Mouse (Mus musculus) megakaryocyte, embryonic 14.5 days (primary cell): Measurements from ENCODE around the gene Olfr938. TPM values are rescaled to one million over a fixed set of nuclear protein-coding genes. Genes with fewer than 3 reads are reported as not detected.

Experiments
- H3K27me3 ChIP-seq: replicated peaks from 2 replicates; pipeline ENCODE3; 2012; ENCODE audit warnings: inconsistent platforms
- H3K36me3 ChIP-seq: replicated peaks from 2 replicates; pipeline ENCODE3; 2012; ENCODE audit warnings: low read length, inconsistent platforms, mixed read lengths
- H3K4me1 ChIP-seq: 2 replicates; pipeline ENCODE4 v1.6.1; 2012; ENCODE audit warnings: inconsistent platforms
- H3K4me3 ChIP-seq: replicated peaks from 2 replicates; pipeline ENCODE3; 2012; ENCODE audit warnings: moderate library complexity, mild to moderate bottlenecking, inconsistent platforms
- H3K9me3 ChIP-seq: 2 replicates; pipeline ENCODE4 v1.6.1; 2012; ENCODE audit warnings: inconsistent platforms
- FLI1 ChIP-seq: IDR thresholded peaks from 2 replicates; pipeline ENCODE4 v1.6.1; 2012; ENCODE audit warnings: low read length, inconsistent platforms, mixed read lengths
- GATA1 ChIP-seq: IDR thresholded peaks from 3 replicates; pipeline ENCODE4 v1.6.1; 2012; ENCODE audit warnings: mixed read lengths, low read length, inconsistent platforms, borderline replicate concordance
- polyA plus RNA-seq: library from polyadenylated mRNA; stranded (reverse); fragments of >175 nt; gene quantifications from 2 replicates; pipeline ENCODE4 v1.2.3, GENCODE M21; 2012; ENCODE audit warnings: low replicate concordance; ENCODE audit not compliant: insufficient read depth

The Olfr938 gene
- polyA plus RNA-seq = not detected in 2 replicates

GRCm38 (mm10) chr9:39078787-39079186, at the start of gene Olfr938:
Gene Olfr938, minus strand, starts transcription at chr9:39078887.
- Histone ChIP-seq H3K36me3 (no peaks in the 10 kb centered on the region), H3K4me1 (no peaks in the 10 kb centered on the region), H3K9me3 (peaks cover 17% of the 10 kb centered on the region), H3K27me3 (no peaks in the 10 kb centered on the region), H3K4me3 (no peak within 1 kb of the TSS)
- TF ChIP-seq FLI1 (no peak), GATA1 (no peak)

- TF ChIP-seq GATA1 (no peak), FLI1 (no peak)
- no peaks in the 10 kb centered on the region for H3K27me3 ChIP-seq
- no peaks in the 10 kb centered on the region for H3K4me1 ChIP-seq
- no peaks in the 10 kb centered on the region for H3K9me3 ChIP-seq
- no peaks in the 10 kb centered on the region for H3K36me3 ChIP-seq
- H3K4me3 ChIP-seq = no peak within 1 kb of the TSS
Observed at GRCm38 (mm10) chr9:39127831-39128230, 49.1 kb upstream of the Olfr938 start, which contains the start of gene Olfr27. Gene Olfr27, plus strand, starts transcription at chr9:39128131.

- Histone ChIP-seq H3K9me3 (no peaks in the 10 kb centered on the region), H3K36me3 (no peaks in the 10 kb centered on the region), H3K27me3 (no peaks in the 10 kb centered on the region), H3K4me1 (no peaks in the 10 kb centered on the region), H3K4me3 (no peak overlapping the region)
- TF ChIP-seq FLI1 (no peak), GATA1 (no peak)
Observed at GRCm38 (mm10) chr9:39127326-39127725, 48.6 kb upstream of the Olfr938 start.

- Histone ChIP-seq H3K4me1 (no peaks in the 10 kb centered on the region), H3K27me3 (no peaks in the 10 kb centered on the region), H3K9me3 (0 out of 2 replicates have a peak, but pooled peaks cover 3% of the 10 kb centered on the region), H3K4me3 (no peak within 1 kb of the TSS), H3K36me3 (no peaks in the 10 kb centered on the region)
- TF ChIP-seq GATA1 = no peak
- TF ChIP-seq FLI1 = no peak
Observed at GRCm38 (mm10) chr9:39064851-39065250, 13.8 kb downstream of the Olfr938 start, which contains the start of gene Olfr937. Gene Olfr937, minus strand, starts transcription at chr9:39064951.

Other genes starting within 250 kb of the Olfr938 start
- not detected in 2 replicates for gene Olfr924, start 234.4 kb downstream of the Olfr938 start, polyA plus RNA-seq
- not detected in 2 replicates for gene Olfr26, start 223.8 kb downstream of the Olfr938 start, polyA plus RNA-seq
- gene Olfr926, start 201.8 kb downstream of the Olfr938 start, polyA plus RNA-seq = not detected in 2 replicates
- not detected in 2 replicates for gene Olfr930, start 149.1 kb downstream of the Olfr938 start, polyA plus RNA-seq
- gene Olfr933, start 106.6 kb downstream of the Olfr938 start, polyA plus RNA-seq = 0.03 and 1.6 TPM in 2 replicates
- not detected in 2 replicates for gene Olfr934, start 90.6 kb downstream of the Olfr938 start, polyA plus RNA-seq
- not detected in 2 replicates for gene Olfr935, start 79.2 kb downstream of the Olfr938 start, polyA plus RNA-seq
- not detected in 2 replicates for gene Olfr146, start 55.5 kb downstream of the Olfr938 start, polyA plus RNA-seq
- not detected in 2 replicates for gene Olfr937, start 13.9 kb downstream of the Olfr938 start, polyA plus RNA-seq
- not detected in 2 replicates for gene Olfr27, start 49.2 kb upstream of the Olfr938 start, polyA plus RNA-seq
- not detected in 2 replicates for gene Olfr943, start 87.4 kb upstream of the Olfr938 start, polyA plus RNA-seq
- gene Olfr944, start 123.0 kb upstream of the Olfr938 start, polyA plus RNA-seq = not detected in 2 replicates
- not detected in 2 replicates for gene Olfr1537, start 171.1 kb upstream of the Olfr938 start, polyA plus RNA-seq
- gene Olfr945, start 197.9 kb upstream of the Olfr938 start, polyA plus RNA-seq = not detected in 2 replicates
- gene Olfr948, start 247.2 kb upstream of the Olfr938 start, polyA plus RNA-seq = not detected in 2 replicates